Mouse (Mus musculus) left cerebral cortex, postnatal 10 days (tissue): ENCODE data around the gene Synm. TPM values are rescaled to one million over a fixed set of nuclear protein-coding genes. Genes with fewer than 3 reads are reported as not detected.

ENCODE experiments used
- DNase-seq, 2 experiments: peaks; one replicate each; pipeline ENCODE4 v3.0.0; 2021 to 2022; ENCODE audit warnings: low spot score in 2 of 2, mixed read lengths in 1 of 2; ENCODE audit errors: extremely low spot score in 1 of 2
- intact Hi-C: fragments of 180-260 bp; cut with DNase I; formaldehyde crosslinking; loops from one replicate; pipeline ENCODE4 v1.15.1; 2025
- total RNA-seq, 2 experiments: library from RNA; stranded (reverse); gene quantifications; 2 replicates each; pipeline ENCODE4 v1.2.3; 2021

Synm gene
- total RNA-seq, 2 experiments from 2014 or later, result 28.4 to 28.7 TPM

- DNase-seq, result no peak
- intact Hi-C loops, result no loop called here
These were observed 2.9 kb downstream of the Synm start for GRCm38 (mm10) chr7:67756636-67757035.

DNA sequence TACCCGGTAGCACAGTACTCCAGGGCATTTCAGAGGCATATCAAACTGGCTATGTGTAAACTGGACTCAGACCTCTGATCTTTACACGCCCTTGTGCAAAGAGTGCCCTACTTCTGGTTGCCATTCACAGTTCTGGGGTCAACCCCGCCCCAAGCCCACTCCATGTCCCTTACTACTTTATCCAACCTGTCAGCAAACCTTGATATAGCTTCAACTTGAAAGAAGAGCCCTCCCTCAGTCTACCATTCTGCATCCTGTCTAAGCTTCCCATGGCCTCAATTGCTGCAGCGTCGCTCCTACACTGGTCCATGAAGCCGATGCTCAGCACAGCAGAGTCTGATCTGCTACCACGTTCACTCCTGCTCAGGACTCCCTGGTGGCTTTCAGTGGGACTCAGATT, 4.2 kb downstream of the Synm start:
- intact Hi-C loops, result no loop called here
- no peak for DNase-seq

- no peak for DNase-seq
- intact Hi-C loops, result no loop called here
These were observed 4.9 kb downstream of the Synm start for GRCm38 (mm10) chr7:67754606-67755005.

DNA sequence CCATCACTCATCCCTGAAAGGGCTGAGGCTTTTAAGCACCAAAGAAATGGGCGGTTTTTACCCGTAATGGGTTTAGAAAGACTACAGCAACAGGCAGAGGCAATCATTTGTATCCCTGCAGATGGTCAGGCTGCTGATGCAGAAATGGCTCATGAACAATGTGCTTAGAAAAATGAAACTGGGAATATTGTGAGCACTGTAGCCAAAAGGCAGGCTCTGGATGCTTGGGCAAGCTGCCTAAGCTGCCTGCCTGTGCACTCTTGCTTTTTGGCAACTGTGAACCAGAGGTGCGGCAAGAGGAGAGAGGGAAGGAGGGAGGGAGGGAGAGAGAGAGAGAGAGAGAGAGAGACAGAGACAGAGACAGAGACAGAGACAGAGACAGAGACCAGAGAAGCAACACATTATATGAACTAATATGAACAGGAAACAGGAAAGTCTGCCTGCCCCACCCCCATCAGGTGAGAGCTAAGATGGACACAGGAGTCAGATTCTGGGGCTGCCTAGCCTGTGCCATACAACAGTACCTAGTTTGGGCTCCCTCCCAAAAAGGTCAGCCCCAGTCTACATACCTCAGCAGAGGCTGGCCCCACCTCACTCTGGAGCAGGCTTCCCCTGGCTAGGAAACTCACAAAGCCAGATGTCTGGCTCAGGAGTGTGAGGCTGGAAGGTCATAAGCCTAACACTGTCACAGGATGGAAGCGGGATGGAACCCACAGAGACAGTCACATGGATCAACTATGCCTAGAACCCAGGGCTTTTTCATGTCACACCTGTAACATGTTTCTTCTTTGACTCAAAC, 9.9 kb downstream of the Synm start:
- intact Hi-C loops, result no loop called here

GRCm38 (mm10) chr7:67747731-67748305, 11.7 kb downstream of the Synm start:
- intact Hi-C loops, result no loop called here
- no peak for DNase-seq

More for the DNA sequence above, 9.9 kb downstream of the Synm start:
- DNase-seq, result no peak

- intact Hi-C loops, result no loop called here
- no peak for DNase-seq
These were observed 17.8 kb downstream of the Synm start for GRCm38 (mm10) chr7:67741706-67742105.

DNA sequence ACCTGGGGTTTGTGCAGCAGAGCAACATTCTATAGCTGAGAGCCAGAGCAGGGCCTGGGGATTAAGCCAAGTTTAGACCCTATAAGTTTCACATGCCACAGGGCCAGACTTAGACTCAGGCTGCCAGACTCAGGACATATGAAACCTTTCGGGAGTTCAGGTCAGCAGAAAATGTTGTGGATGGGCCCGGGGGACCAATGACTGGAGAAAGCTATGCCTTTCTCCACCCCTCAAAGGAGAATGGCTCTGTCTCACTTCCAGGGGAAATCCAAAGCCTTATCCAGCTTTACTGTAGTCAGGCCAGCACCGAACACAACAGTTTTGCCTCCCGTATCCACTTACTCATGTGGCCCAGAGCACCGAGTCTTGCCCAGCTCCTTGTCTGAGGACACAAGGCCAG, 18.7 kb downstream of the Synm start:
- intact Hi-C loops, result no loop called here
- no peak for DNase-seq

GRCm38 (mm10) chr7:67740382-67740781, 19.2 kb downstream of the Synm start:
- intact Hi-C loops, result no loop called here
- DNase-seq, result no peak

GRCm38 (mm10) chr7:67732276-67732675, 27.3 kb downstream of the Synm start:
- DNase-seq, result no peak
- intact Hi-C loops, result no loop called here

GRCm38 (mm10) chr7:67730431-67731110, 29.0 kb downstream of the Synm start:
- intact Hi-C loops, result no loop called here
- peak in 1 of 2 experiments; percentile 65 for DNase-seq

DNA sequence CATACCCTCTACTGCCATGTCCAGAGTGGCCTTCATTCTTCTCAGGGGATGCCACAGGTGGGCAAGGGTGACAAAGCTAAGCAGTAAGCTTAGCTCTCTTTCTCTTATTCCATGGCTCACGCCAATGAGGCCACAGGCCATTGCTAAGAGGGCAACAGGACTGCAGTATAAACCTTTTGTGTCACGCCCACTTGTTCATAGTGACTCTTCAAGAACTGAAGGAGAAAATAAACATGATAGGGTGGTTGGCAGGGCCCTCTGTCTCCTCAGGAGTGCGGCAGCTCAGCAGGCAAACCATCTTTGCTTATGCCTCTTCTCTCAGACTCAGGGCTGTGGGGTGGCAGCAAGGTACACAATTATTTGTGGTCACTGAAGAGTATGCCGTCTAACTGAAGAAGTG, 30.7 kb downstream of the Synm start:
- intact Hi-C loops, result no loop called here
- no peak for DNase-seq

- no peak for DNase-seq
- intact Hi-C loops, result no loop called here
These were observed 31.3 kb downstream of the Synm start for GRCm38 (mm10) chr7:67728203-67728602.

DNA sequence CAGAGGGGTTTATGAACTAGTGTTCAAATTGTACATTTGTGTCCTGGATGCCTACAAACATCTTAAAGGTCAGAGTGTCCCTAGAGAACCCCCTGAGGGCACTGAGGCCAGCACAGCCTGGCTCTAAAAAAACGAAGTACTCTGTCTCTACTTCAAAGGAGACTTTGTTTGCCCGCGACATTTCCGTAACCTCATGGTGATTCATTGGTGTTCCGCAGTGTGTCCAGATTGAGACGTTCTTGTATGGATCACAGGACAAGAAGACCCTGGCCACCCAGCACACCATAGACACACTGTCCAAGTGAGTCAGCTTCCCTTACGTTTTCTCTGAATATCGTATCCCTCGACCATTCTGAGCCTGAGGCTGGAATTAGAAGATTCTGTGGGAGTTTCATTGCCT, 34.5 kb downstream of the Synm start:
- intact Hi-C loops, result no loop called here
- DNase-seq, result no peak

DNA sequence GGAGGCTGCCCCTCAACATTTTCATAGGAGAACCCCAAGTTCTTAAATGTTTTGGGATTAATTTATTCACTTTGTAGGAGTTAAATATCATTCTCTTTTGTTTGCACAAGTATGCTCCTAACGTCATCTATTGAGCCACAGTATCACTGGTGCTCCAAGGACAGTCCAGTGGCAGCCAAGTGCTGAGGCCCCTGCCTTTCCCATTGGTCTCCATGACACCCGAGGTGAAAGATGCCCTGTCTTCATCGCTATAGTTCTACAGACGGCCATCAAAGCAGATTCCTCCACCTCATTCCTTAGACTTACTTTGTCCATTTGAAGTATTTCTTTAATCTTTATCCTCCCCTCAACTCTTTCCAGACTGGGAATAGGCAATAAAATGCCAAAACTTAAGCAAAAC, 35.0 kb downstream of the Synm start:
- intact Hi-C loops, result no loop called here

DNA sequence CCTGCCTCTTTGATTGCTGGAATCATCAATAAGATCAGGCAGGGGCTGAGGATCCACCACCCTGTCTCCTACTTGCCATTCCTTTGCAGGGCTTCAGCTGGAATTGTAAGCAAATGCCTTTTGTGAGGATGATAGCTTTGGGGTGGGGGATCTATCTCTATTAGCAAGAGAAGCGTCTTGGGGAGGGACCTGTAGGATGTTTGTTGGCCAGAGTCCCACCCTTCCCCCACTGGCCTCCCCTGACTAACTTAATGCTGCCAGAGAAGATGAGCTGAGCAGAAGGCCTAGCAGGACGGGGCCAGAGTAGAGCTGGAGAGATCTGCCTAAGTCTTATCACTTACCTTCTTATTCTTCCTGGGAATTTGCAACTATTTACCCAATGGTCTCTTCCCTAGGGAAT, 37.4 kb downstream of the Synm start:
- intact Hi-C loops, result no loop called here
- no peak for DNase-seq

More for the DNA sequence above, 35.0 kb downstream of the Synm start:
- no peak for DNase-seq

DNA sequence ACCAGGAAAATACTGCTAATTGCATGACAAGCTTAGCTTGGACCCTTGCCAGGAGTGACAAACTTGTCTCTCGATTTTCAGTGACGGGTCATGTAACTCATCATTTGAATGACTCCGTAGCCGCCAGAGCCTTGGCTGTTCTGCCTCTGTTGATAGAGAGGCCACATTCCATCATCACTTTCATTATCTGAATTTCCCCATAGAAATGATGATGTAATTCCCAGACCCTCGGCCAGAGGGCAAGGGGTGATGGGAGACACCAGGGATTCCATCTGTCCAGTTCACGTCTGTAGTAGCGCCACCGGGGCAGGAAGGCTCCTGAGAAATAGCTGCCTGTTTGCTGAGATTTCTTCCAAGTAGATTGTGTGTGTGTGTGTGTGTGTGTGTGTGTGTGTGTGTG, 40.7 kb downstream of the Synm start:
- intact Hi-C loops, result no loop called here
- DNase-seq, result no peak

GRCm38 (mm10) chr7:67717520-67717919, 42.0 kb downstream of the Synm start:
- DNase-seq, result no peak
- intact Hi-C loops, result no loop called here

DNA sequence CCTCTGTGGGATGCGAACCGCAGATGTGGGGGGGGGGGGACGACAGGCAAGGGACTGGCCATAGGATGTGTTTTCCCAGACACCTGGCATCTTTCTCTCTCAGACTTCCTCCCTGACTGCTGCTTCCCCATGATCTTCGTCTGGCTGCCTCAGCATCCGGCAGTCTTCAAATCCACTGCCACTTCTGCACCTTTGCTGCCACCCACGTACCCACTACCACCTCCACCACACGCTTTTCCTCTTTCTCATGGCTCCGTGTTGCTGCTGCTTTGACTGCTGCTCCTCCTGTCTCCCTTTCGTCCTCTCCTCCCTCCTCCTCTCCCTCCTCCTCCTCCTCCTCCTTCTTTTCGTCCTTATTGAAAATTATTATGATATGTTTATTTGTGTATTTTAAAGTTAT, 42.6 kb downstream of the Synm start:
- intact Hi-C loops, result no loop called here
- no peak for DNase-seq

DNA sequence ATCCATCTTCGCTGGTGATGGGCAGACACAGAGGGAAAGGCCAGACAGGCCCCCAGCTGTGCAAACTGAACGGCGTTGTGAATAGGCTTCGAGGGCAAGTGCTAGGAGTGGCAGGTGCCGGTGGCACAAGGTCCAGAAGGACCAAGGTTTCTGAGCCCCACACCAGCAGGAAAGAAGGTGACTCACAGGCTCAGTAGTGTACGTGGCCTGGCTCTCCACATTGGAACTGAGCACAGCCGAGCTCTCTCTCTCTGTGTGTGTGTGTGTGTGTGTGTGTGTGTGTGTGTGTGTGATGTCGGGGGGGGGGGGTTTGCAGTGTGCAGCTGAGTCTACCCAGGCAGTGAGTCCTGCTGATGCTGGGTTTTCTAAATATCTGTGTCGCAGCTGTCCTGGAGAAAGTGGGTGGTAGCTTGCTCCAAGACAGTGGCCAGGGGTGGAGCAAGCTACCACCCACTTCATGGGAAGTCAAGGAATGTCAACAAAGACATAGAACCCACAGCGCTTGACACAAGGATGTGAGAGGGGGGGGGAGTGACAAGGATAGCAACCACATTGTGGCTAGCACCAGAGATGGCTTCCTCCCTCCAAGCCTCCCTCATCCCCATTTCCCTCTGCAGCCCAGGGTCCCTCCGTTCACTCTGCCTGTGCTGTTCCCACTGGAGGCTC, 43.2 kb downstream of the Synm start:
- intact Hi-C loops, result no loop called here

GRCm38 (mm10) chr7:67715176-67715575, 44.4 kb downstream of the Synm start:
- DNase-seq, result no peak
- intact Hi-C loops, result no loop called here

More for the DNA sequence above, 43.2 kb downstream of the Synm start:
- DNase-seq, result no peak
